Mouse (Mus musculus): ENCODE data around the gene Piwil4. TPM values are rescaled to one million over a fixed set of nuclear protein-coding genes. Genes with fewer than 3 reads are reported as not detected.

Gene Piwil4
- polyA plus RNA-seq, 1 experiment from 2014 or later: 0.19 TPM

- Histone ChIP-seq H3K36me3 (no peaks in the 10 kb centered on the region), H3K9me3 (no peaks in the 10 kb centered on the region), H3K9ac (replicated peaks) (no peak overlapping the region), H3K27me3 (peaks cover 27% of the 10 kb centered on the region), H3K4me2 (replicated peaks) (no peak overlapping the region), H3K4me1 (replicated peaks) (peaks cover 14% of the 10 kb centered on the region), H3K4me3 (replicated peaks) (no peak overlapping the region), H3K27ac (no peak overlapping the region)
- 87% methylated on average over 3 of the region's 3 CpGs for WGBS
- no peak for ATAC-seq
Observed at GRCm38 (mm10) chr9:14754469-14754868, 13.9 kb upstream of the Piwil4 start.

GRCm38 (mm10) chr9:14753947-14754346, 13.4 kb upstream of the Piwil4 start:
- ATAC-seq: no peak
- no peak overlapping the region for H3K27ac ChIP-seq
- no peak overlapping the region for H3K4me2 ChIP-seq (replicated peaks)
- H3K4me1 ChIP-seq (replicated peaks): peaks cover 14% of the 10 kb centered on the region
- H3K36me3 ChIP-seq: no peaks in the 10 kb centered on the region
- no peak overlapping the region for H3K4me3 ChIP-seq (replicated peaks)
- H3K9ac ChIP-seq (replicated peaks): no peak overlapping the region
- peaks cover 28% of the 10 kb centered on the region for H3K27me3 ChIP-seq
- no peaks in the 10 kb centered on the region for H3K9me3 ChIP-seq

GRCm38 (mm10) chr9:14752001-14752522, 11.5 kb upstream of the Piwil4 start, which contains the start of gene Fut4:
Fut4 (minus strand) TSS chr9:14752393.
- H3K9ac ChIP-seq (replicated peaks): peak within 1 kb of the TSS; percentile 68
- H3K4me1 ChIP-seq (replicated peaks): peaks cover 14% of the 10 kb centered on the region
- H3K9me3 ChIP-seq: no peaks in the 10 kb centered on the region
- H3K27me3 ChIP-seq: peaks cover 28% of the 10 kb centered on the region
- 2% methylated on average over 25 of the region's 28 CpGs for WGBS
- no peaks in the 10 kb centered on the region for H3K36me3 ChIP-seq
- peak within 1 kb of the TSS; percentile 32; the same call in 1 of the 2 replicates for H3K27ac ChIP-seq
- ATAC-seq: peak; percentile 86
- peak within 1 kb of the TSS; percentile 50 for H3K4me3 ChIP-seq (replicated peaks)
- peak within 1 kb of the TSS; percentile 84 for H3K4me2 ChIP-seq (replicated peaks)

GRCm38 (mm10) chr9:14751503-14752000, 11.0 kb upstream of the Piwil4 start:
- 1% methylated on average over 50 of the region's 50 CpGs for WGBS
- ATAC-seq: peak; percentile 87
- H3K4me2 ChIP-seq (replicated peaks): peak overlapping the region; percentile 84
- H3K9me3 ChIP-seq: no peaks in the 10 kb centered on the region
- peak overlapping the region; percentile 50 for H3K4me3 ChIP-seq (replicated peaks)
- H3K27me3 ChIP-seq: peaks cover 28% of the 10 kb centered on the region
- peak overlapping the region; percentile 68 for H3K9ac ChIP-seq (replicated peaks)
- H3K27ac ChIP-seq: peak overlapping the region; percentile 32; the same call in 1 of the 2 replicates
- peaks cover 14% of the 10 kb centered on the region for H3K4me1 ChIP-seq (replicated peaks)
- H3K36me3 ChIP-seq: no peaks in the 10 kb centered on the region

- Histone ChIP-seq H3K4me2 (replicated peaks) (peak overlapping the region; percentile 84), H3K36me3 (no peaks in the 10 kb centered on the region), H3K27ac (no peak overlapping the region), H3K9me3 (no peaks in the 10 kb centered on the region), H3K4me3 (replicated peaks) (peak overlapping the region; percentile 50), H3K27me3 (peaks cover 28% of the 10 kb centered on the region), H3K9ac (replicated peaks) (peak overlapping the region; percentile 68), H3K4me1 (replicated peaks) (peaks cover 14% of the 10 kb centered on the region)
- peak; percentile 59 for ATAC-seq
- WGBS: 61% methylated on average over 42 of the region's 42 CpGs
Observed at GRCm38 (mm10) chr9:14750901-14751502, 10.5 kb upstream of the Piwil4 start.

GRCm38 (mm10) chr9:14739498-14740150, 909 bp downstream of the Piwil4 start:
- H3K27ac ChIP-seq: no peak overlapping the region
- ATAC-seq: no peak
- no peaks in the 10 kb centered on the region for H3K27me3 ChIP-seq
- 84% methylated on average over 4 of the region's 4 CpGs for WGBS
- no peaks in the 10 kb centered on the region for H3K4me1 ChIP-seq (replicated peaks)
- no peak overlapping the region for H3K4me2 ChIP-seq (replicated peaks)
- no peak overlapping the region for H3K4me3 ChIP-seq (replicated peaks)
- no peaks in the 10 kb centered on the region for H3K9me3 ChIP-seq
- no peaks in the 10 kb centered on the region for H3K36me3 ChIP-seq
- no peak overlapping the region for H3K9ac ChIP-seq (replicated peaks)

GRCm38 (mm10) chr9:14730941-14731541, 9.5 kb downstream of the Piwil4 start:
- H3K4me1 ChIP-seq (replicated peaks): no peaks in the 10 kb centered on the region
- H3K4me3 ChIP-seq (replicated peaks): no peak overlapping the region
- WGBS: 61% methylated on average over 9 of the region's 9 CpGs
- H3K36me3 ChIP-seq: no peaks in the 10 kb centered on the region
- no peak overlapping the region for H3K27ac ChIP-seq
- no peak overlapping the region for H3K4me2 ChIP-seq (replicated peaks)
- no peak overlapping the region for H3K9ac ChIP-seq (replicated peaks)
- peaks cover 6% of the 10 kb centered on the region; the same call in 1 of the 2 replicates for H3K27me3 ChIP-seq
- no peaks in the 10 kb centered on the region for H3K9me3 ChIP-seq
- ATAC-seq: peak; percentile 62

GRCm38 (mm10) chr9:14728365-14728764, 12.2 kb downstream of the Piwil4 start:
- Histone ChIP-seq H3K9me3 (no peaks in the 10 kb centered on the region), H3K9ac (replicated peaks) (no peak overlapping the region), H3K27ac (no peak overlapping the region), H3K4me2 (replicated peaks) (no peak overlapping the region), H3K27me3 (peaks cover 10% of the 10 kb centered on the region; the same call in 1 of the 2 replicates), H3K36me3 (no peaks in the 10 kb centered on the region), H3K4me3 (replicated peaks) (no peak overlapping the region), H3K4me1 (replicated peaks) (no peaks in the 10 kb centered on the region)
- whole genome bisulfite sequencing: 89% methylated on average over 4 of the region's 4 CpGs
- ATAC-seq: no peak

- no peak overlapping the region for H3K27ac ChIP-seq
Observed at GRCm38 (mm10) chr9:14726629-14727028, 13.9 kb downstream of the Piwil4 start.

GRCm38 (mm10) chr9:14726005-14726404, 14.5 kb downstream of the Piwil4 start:
- no peaks in the 10 kb centered on the region for H3K9me3 ChIP-seq
- ATAC-seq: no peak
- peaks cover 22% of the 10 kb centered on the region for H3K27me3 ChIP-seq
- no peaks in the 10 kb centered on the region for H3K4me1 ChIP-seq (replicated peaks)
- H3K4me2 ChIP-seq (replicated peaks): no peak overlapping the region
- no peaks in the 10 kb centered on the region for H3K36me3 ChIP-seq
- H3K9ac ChIP-seq (replicated peaks): no peak overlapping the region
- no peak overlapping the region for H3K4me3 ChIP-seq (replicated peaks)
- 86% methylated on average over 6 of the region's 6 CpGs for WGBS
- no peak overlapping the region for H3K27ac ChIP-seq

More at GRCm38 (mm10) chr9:14726629-14727028, 13.9 kb downstream of the Piwil4 start:
- H3K4me2 ChIP-seq (replicated peaks): no peak overlapping the region
- no peaks in the 10 kb centered on the region for H3K36me3 ChIP-seq
- 93% methylated on average over 4 of the region's 4 CpGs for WGBS
- H3K9me3 ChIP-seq: no peaks in the 10 kb centered on the region
- peaks cover 21% of the 10 kb centered on the region for H3K27me3 ChIP-seq
- H3K4me1 ChIP-seq (replicated peaks): no peaks in the 10 kb centered on the region
- no peak overlapping the region for H3K4me3 ChIP-seq (replicated peaks)
- ATAC-seq: no peak
- no peak overlapping the region for H3K9ac ChIP-seq (replicated peaks)

- Histone ChIP-seq H3K27ac (no peak overlapping the region), H3K36me3 (no peaks in the 10 kb centered on the region), H3K4me2 (replicated peaks) (no peak overlapping the region), H3K27me3 (peaks cover 22% of the 10 kb centered on the region), H3K9ac (replicated peaks) (no peak overlapping the region), H3K9me3 (no peaks in the 10 kb centered on the region), H3K4me1 (replicated peaks) (no peaks in the 10 kb centered on the region), H3K4me3 (replicated peaks) (no peak overlapping the region)
- WGBS: 80% methylated on average over 5 of the region's 5 CpGs
- no peak for ATAC-seq
Observed at GRCm38 (mm10) chr9:14724755-14725420, 15.6 kb downstream of the Piwil4 start.
